Mouse (Mus musculus): ENCODE data around the gene Zbbx. TPM values are rescaled to one million over a fixed set of nuclear protein-coding genes. Genes with fewer than 3 reads are reported as not detected.

The Zbbx gene
- total and polyA plus RNA-seq, 2 experiments from 2014 or later, result not detected

GRCm38 (mm10) chr3:75085762-75086161, 79.1 kb downstream of the Zbbx start:
- H3K36me3 ChIP-seq (replicated peaks; ENCODE audit: control insufficient read depth, insufficient read depth, low read length), result no peaks in the 10 kb centered on the region
- H3K4me2 ChIP-seq (ENCODE audit: low read depth, low read length), result no peak overlapping the region
- no peak overlapping the region for H3K9ac ChIP-seq (replicated peaks; ENCODE audit: low read depth, low read length)
- H3K4me1 ChIP-seq (ENCODE audit: control insufficient read depth, insufficient read depth), result no peaks in the 10 kb centered on the region
- no peak overlapping the region for H3K27ac ChIP-seq (ENCODE audit: low read depth)
- no peak for ATAC-seq (ENCODE audit: insufficient read depth, low read depth)
- TF ChIP-seq CTCF (IDR thresholded peaks at IDR 0.05; ENCODE audit: low read depth) (no peak), EP300 (IDR thresholded peaks at IDR 0.05; ENCODE audit: low read depth) (no peak)
- H3K9me3 ChIP-seq (replicated peaks; ENCODE audit: control insufficient read depth, low read length), result peaks cover 4% of the 10 kb centered on the region; the same call in 1 of the 2 replicates
- H3K4me3 ChIP-seq (ENCODE audit: low read depth, low read length), result no peak overlapping the region
- DNase-seq (ENCODE audit: low spot score), result no peak
- H3K27me3 ChIP-seq (ENCODE audit: control insufficient read depth, insufficient read depth, low read length), result no peaks in the 10 kb centered on the region
- 50% methylated on average over 1 of the region's 1 CpGs for WGBS

GRCm38 (mm10) chr3:75078906-75079305, 85.9 kb downstream of the Zbbx start:
- no peak overlapping the region for H3K9ac ChIP-seq (replicated peaks; ENCODE audit: low read depth, low read length)
- H3K36me3 ChIP-seq (replicated peaks; ENCODE audit: control insufficient read depth, insufficient read depth, low read length), result no peaks in the 10 kb centered on the region
- no peak overlapping the region for H3K4me3 ChIP-seq (ENCODE audit: low read depth, low read length)
- H3K4me1 ChIP-seq (ENCODE audit: control insufficient read depth, insufficient read depth), result no peaks in the 10 kb centered on the region
- H3K27me3 ChIP-seq (ENCODE audit: control insufficient read depth, insufficient read depth, low read length), result no peaks in the 10 kb centered on the region
- TF ChIP-seq CTCF (IDR thresholded peaks at IDR 0.05; ENCODE audit: low read depth) (no peak), EP300 (IDR thresholded peaks at IDR 0.05; ENCODE audit: low read depth) (no peak)
- 53% methylated on average over 1 of the region's 1 CpGs for WGBS
- H3K9me3 ChIP-seq (replicated peaks; ENCODE audit: control insufficient read depth, low read length), result no peaks in the 10 kb centered on the region
- no peak overlapping the region for H3K4me2 ChIP-seq (ENCODE audit: low read depth, low read length)
- DNase-seq (ENCODE audit: low spot score) (no peak), ATAC-seq (ENCODE audit: insufficient read depth, low read depth) (no peak)
- no peak overlapping the region for H3K27ac ChIP-seq (ENCODE audit: low read depth)

GRCm38 (mm10) chr3:75009701-75010100, 155.1 kb downstream of the Zbbx start:
- 77% methylated on average over 1 of the region's 1 CpGs for WGBS
- H3K4me3 ChIP-seq (ENCODE audit: low read depth, low read length), result no peak overlapping the region
- H3K4me2 ChIP-seq (ENCODE audit: low read depth, low read length), result no peak overlapping the region
- H3K9me3 ChIP-seq (replicated peaks; ENCODE audit: control insufficient read depth, low read length), result no peaks in the 10 kb centered on the region
- no peak for ATAC-seq (ENCODE audit: insufficient read depth, low read depth)
- DNase-seq (ENCODE audit: low spot score), result no peak
- no peaks in the 10 kb centered on the region for H3K4me1 ChIP-seq (ENCODE audit: control insufficient read depth, insufficient read depth)
- no peak for TF ChIP-seq EP300 (IDR thresholded peaks at IDR 0.05; ENCODE audit: low read depth)
- no peak for TF ChIP-seq CTCF (IDR thresholded peaks at IDR 0.05; ENCODE audit: low read depth)
- H3K27ac ChIP-seq (ENCODE audit: low read depth), result no peak overlapping the region
- no peaks in the 10 kb centered on the region for H3K27me3 ChIP-seq (ENCODE audit: control insufficient read depth, insufficient read depth, low read length)
- no peaks in the 10 kb centered on the region for H3K36me3 ChIP-seq (replicated peaks; ENCODE audit: control insufficient read depth, insufficient read depth, low read length)
- H3K9ac ChIP-seq (replicated peaks; ENCODE audit: low read depth, low read length), result no peak overlapping the region

Other genes starting within 250 kb of the Zbbx start
- not detected in 2 replicates for gene Serpini2, start 105.0 kb upstream of the Zbbx start, total RNA-seq (2014; rRNA removed; ENCODE audit: low replicate concordance)
- gene Serpini2, start 105.0 kb upstream of the Zbbx start, polyA plus RNA-seq (2015; fragmentation: Nextera tagmentation; extraction: Ambion mirVana), result not detected in 2 replicates